In genomic region chr19:41934124-41934523, GRCm38 (mm10) we compare ENCODE assay signal across 8 mouse cellular contexts. TPM values are rescaled to one million over a fixed set of nuclear protein-coding genes. Genes with fewer than 3 reads are reported as not detected.
DNase-seq lines count a peak whose midpoint lies in the region; ATAC-seq and TF ChIP-seq lines count a peak whose summit lies in the region.

No protein-coding gene starts in this region.

- no peak for ATAC-seq in G1E (ENCODE audit: extremely low read depth, insufficient number of reproducible peaks, low FRiP score, poor library complexity, severe bottlenecking)
- ATAC-seq in forebrain, postnatal 0 days: no peak
- peak; percentile 46; the same call in 1 of the 2 replicates for ATAC-seq in megakaryocyte-erythroid progenitor cell, adult 5-6 weeks (replicated peaks; ENCODE audit: low FRiP score, low TSS enrichment, poor library complexity, severe bottlenecking)
- ATAC-seq in megakaryocyte progenitor cell, adult 5-6 weeks (replicated peaks; ENCODE audit: poor library complexity): no peak

- TF ChIP-seq POLR2A in heart, adult 2 months (IDR thresholded peaks at IDR 0.05; ENCODE audit: insufficient read depth, low read depth, low read length): no peak

- peak overlapping the region; percentile 60 for H3K4me2 ChIP-seq in forebrain, postnatal 0 days (ENCODE audit: low read depth)

- no peaks in the 10 kb centered on the region for H3K27me3 ChIP-seq in heart, adult 2 months (ENCODE audit: control insufficient read depth, insufficient read depth, low read length)
- no peaks in the 10 kb centered on the region for H3K27me3 ChIP-seq in G1E (ENCODE audit: insufficient read depth, low read length)
- H3K27me3 ChIP-seq in forebrain, postnatal 0 days (ENCODE audit: insufficient read depth, low read length): no peaks in the 10 kb centered on the region

- 30% methylated on average over 6 of the region's 6 CpGs for WGBS in heart, adult 2 months
- whole genome bisulfite sequencing in forebrain, postnatal 0 days: 30% methylated on average over 6 of the region's 6 CpGs

- no peak for TF ChIP-seq CTCF in heart, adult 2 months (IDR thresholded peaks at IDR 0.05)
- no peak for TF ChIP-seq CTCF in G1E (IDR thresholded peaks at IDR 0.05; ENCODE audit: low read depth, low read length)
- TF ChIP-seq CTCF in forebrain, postnatal 0 days (IDR thresholded peaks at IDR 0.05; ENCODE audit: low read depth): no peak

- intact Hi-C loops in heart, adult 2 months (cut with DNase I): loop anchor here (5.0 to 10.0 kb wide), 3 partner anchors 37 to 211 kb away; partner anchors contain the start of genes Marveld1, Morn4 and Rrp12
- intact Hi-C loops in heart, postnatal 14 days (cut with DNase I): loop anchor here (5.0 kb wide), 1 partner anchor 37 kb away; the partner anchor contains the start of gene Rrp12

- no peak for DNase-seq in heart, adult 2 months
- DNase-seq in heart, postnatal 14 days: no peak
- DNase-seq in G1E (ENCODE audit: low spot score): peak; percentile 18
- DNase-seq in forebrain, postnatal 0 days: no peak
- no peak for DNase-seq in B cell, adult 2 months
- DNase-seq in adrenal gland, adult 2 months: no peak

- H3K79me2 ChIP-seq in heart, adult 2 months (replicated peaks; ENCODE audit: control insufficient read depth, insufficient read depth, low read length): peaks cover 2% of the 10 kb centered on the region; the same call in 1 of the 2 replicates

- H3K4me1 ChIP-seq in heart, adult 2 months (ENCODE audit: control insufficient read depth, insufficient read depth, low read length): peaks cover 3% of the 10 kb centered on the region
- peaks cover 36% of the 10 kb centered on the region for H3K4me1 ChIP-seq in G1E (ENCODE audit: insufficient read depth, low read depth, low read length)
- H3K4me1 ChIP-seq in forebrain, postnatal 0 days (ENCODE audit: insufficient read depth): peaks cover 10% of the 10 kb centered on the region; the same call in 1 of the 2 replicates

- no peaks in the 10 kb centered on the region for H3K36me3 ChIP-seq in heart, adult 2 months (ENCODE audit: control insufficient read depth, insufficient read depth, low read length)
- peaks cover 59% of the 10 kb centered on the region for H3K36me3 ChIP-seq in G1E (replicated peaks)
- peaks cover 20% of the 10 kb centered on the region for H3K36me3 ChIP-seq in forebrain, postnatal 0 days (ENCODE audit: insufficient read depth)

- no peaks in the 10 kb centered on the region for H3K9me3 ChIP-seq in G1E (replicated peaks)
- no peaks in the 10 kb centered on the region for H3K9me3 ChIP-seq in forebrain, postnatal 0 days (ENCODE audit: low read length)

- TF ChIP-seq EP300 in heart, adult 2 months (IDR thresholded peaks at IDR 0.05; ENCODE audit: insufficient read depth, low read depth, low read length): no peak

- no peak overlapping the region for H3K27ac ChIP-seq in heart, adult 2 months
- no peak overlapping the region for H3K27ac ChIP-seq in forebrain, postnatal 0 days (ENCODE audit: low read depth, low read length)

- peak overlapping the region; percentile 57; the same call in 1 of the 2 replicates for H3K9ac ChIP-seq in heart, adult 2 months (ENCODE audit: low read depth, low read length)
- H3K9ac ChIP-seq in forebrain, postnatal 0 days: peak overlapping the region; percentile 71

- peak overlapping the region; percentile 73 for H3K4me3 ChIP-seq in heart, adult 2 months
- peak overlapping the region; percentile 96 for H3K4me3 ChIP-seq in G1E (ENCODE audit: low read depth, low read length)
- H3K4me3 ChIP-seq in forebrain, postnatal 0 days (ENCODE audit: low read depth, low read length): peak overlapping the region; percentile 77

RNA-seq across cellular contexts. Expression of gene Zdhhc16, which starts 0.8 kb away (rescaled TPM):
- 10 to 100 TPM; 12.3 to 14.6 TPM for total RNA-seq in heart, adult 2 months (2021)
- 40.3 and 53.3 TPM in 2 replicates for polyA plus RNA-seq in heart, adult 2 months (2012; rRNA removed)
- total RNA-seq in heart, postnatal 14 days (2021): 10 to 100 TPM; 19.9 to 20.9 TPM
- total RNA-seq in G1E (2014; fragmentation: Nextera tagmentation) (36.7 and 45.4 TPM in 2 replicates), G1E (2017) (27.8 and 29.7 TPM in 2 replicates)
- 25.6 and 34.0 TPM in 2 replicates for polyA plus RNA-seq in G1E (2012)
- total RNA-seq in forebrain, postnatal 0 days (2014; rRNA removed): 53.3 and 58.6 TPM in 2 replicates
- polyA plus RNA-seq in forebrain, postnatal 0 days (2015; fragmentation: Nextera tagmentation; extraction: Ambion mirVana): 96.8 and 97.4 TPM in 2 replicates
- 36.8 and 46.8 TPM in 2 replicates for total RNA-seq in megakaryocyte-erythroid progenitor cell, adult 5-6 weeks (2014; fragmentation: Nextera tagmentation)
- 22.1 and 26.2 TPM in 2 replicates for total RNA-seq in megakaryocyte-erythroid progenitor cell, adult 5-6 weeks (2017)
- total RNA-seq in megakaryocyte progenitor cell, adult 5-6 weeks (2015): 52.7 and 54.9 TPM in 2 replicates
- 33.5 and 39.1 TPM in 2 replicates for total RNA-seq in megakaryocyte progenitor cell, adult 5-6 weeks (2017)
- 10 to 100 TPM; 26.0 to 26.2 TPM for total RNA-seq in adrenal gland, adult 2 months (2021)
- 56.9 and 73.6 TPM in 2 replicates for polyA plus RNA-seq in adrenal gland, adult 2 months (2012; rRNA removed)

RNA-seq across cellular contexts. Expression of gene Exosc1, which starts 0.9 kb away (rescaled TPM):
- 10 to 100 TPM; 13.2 to 13.9 TPM for total RNA-seq in heart, adult 2 months (2021)
- 9.8 and 9.9 TPM in 2 replicates for polyA plus RNA-seq in heart, adult 2 months (2012; rRNA removed)
- 10 to 100 TPM; 11.3 to 13.4 TPM for total RNA-seq in heart, postnatal 14 days (2021)
- 81.0 and 95.9 TPM in 2 replicates for total RNA-seq in G1E (2014; fragmentation: Nextera tagmentation)
- total RNA-seq in G1E (2017): 50.2 and 52.2 TPM in 2 replicates
- polyA plus RNA-seq in G1E (2012): 20.3 and 29.3 TPM in 2 replicates
- 29.6 and 33.3 TPM in 2 replicates for total RNA-seq in forebrain, postnatal 0 days (2014; rRNA removed)
- polyA plus RNA-seq in forebrain, postnatal 0 days (2015; fragmentation: Nextera tagmentation; extraction: Ambion mirVana): 69.4 and 71.0 TPM in 2 replicates
- total RNA-seq in megakaryocyte-erythroid progenitor cell, adult 5-6 weeks (2014; fragmentation: Nextera tagmentation): 66.2 and 86.7 TPM in 2 replicates
- 72.9 and 81.2 TPM in 2 replicates for total RNA-seq in megakaryocyte-erythroid progenitor cell, adult 5-6 weeks (2017)
- 90.1 and 96.9 TPM in 2 replicates for total RNA-seq in megakaryocyte progenitor cell, adult 5-6 weeks (2015)
- total RNA-seq in megakaryocyte progenitor cell, adult 5-6 weeks (2017): 73.3 and 75.7 TPM in 2 replicates
- 10 to 100 TPM; 28.2 to 31.9 TPM for total RNA-seq in adrenal gland, adult 2 months (2021)
- 6.9 and 9.4 TPM in 2 replicates for polyA plus RNA-seq in adrenal gland, adult 2 months (2012; rRNA removed)

RNA-seq across cellular contexts. Expression of gene Pgam1, which starts 22.4 kb away (rescaled TPM):
- 100 to 1,000 TPM; 122 to 135 TPM for total RNA-seq in heart, adult 2 months (2021)
- polyA plus RNA-seq in heart, adult 2 months (2012; rRNA removed): 111 and 162 TPM in 2 replicates
- total RNA-seq in heart, postnatal 14 days (2021): 100 to 1,000 TPM; 115 to 131 TPM
- total RNA-seq in G1E (2014; fragmentation: Nextera tagmentation) (910 and 922 TPM in 2 replicates), G1E (2017) (501 and 541 TPM in 2 replicates)
- 573 and 600 TPM in 2 replicates for polyA plus RNA-seq in G1E (2012)
- total RNA-seq in forebrain, postnatal 0 days (2014; rRNA removed): 400 and 416 TPM in 2 replicates
- 501 and 537 TPM in 2 replicates for polyA plus RNA-seq in forebrain, postnatal 0 days (2015; fragmentation: Nextera tagmentation; extraction: Ambion mirVana)
- 27.0 and 67.3 TPM in 2 replicates for total RNA-seq in megakaryocyte-erythroid progenitor cell, adult 5-6 weeks (2014; fragmentation: Nextera tagmentation)
- 30.1 and 34.7 TPM in 2 replicates for total RNA-seq in megakaryocyte-erythroid progenitor cell, adult 5-6 weeks (2017)
- total RNA-seq in megakaryocyte progenitor cell, adult 5-6 weeks (2015): 1,044 and 1,130 TPM in 2 replicates
- 398 and 472 TPM in 2 replicates for total RNA-seq in megakaryocyte progenitor cell, adult 5-6 weeks (2017)
- total RNA-seq in adrenal gland, adult 2 months (2021): 100 to 1,000 TPM; 804 to 889 TPM
- polyA plus RNA-seq in adrenal gland, adult 2 months (2012; rRNA removed): 521 and 639 TPM in 2 replicates

RNA-seq across cellular contexts. Expression of gene Rrp12, which starts 38.2 kb away (rescaled TPM):
- 10 to 100 TPM; 13.7 to 17.4 TPM for total RNA-seq in heart, adult 2 months (2021)
- polyA plus RNA-seq in heart, adult 2 months (2012; rRNA removed): 6.6 and 6.9 TPM in 2 replicates
- 10 to 100 TPM; 10.7 to 12.9 TPM for total RNA-seq in heart, postnatal 14 days (2021)
- 14.9 and 16.9 TPM in 2 replicates for total RNA-seq in G1E (2014; fragmentation: Nextera tagmentation)
- 13.5 and 16.5 TPM in 2 replicates for total RNA-seq in G1E (2017)
- 31.0 and 33.8 TPM in 2 replicates for polyA plus RNA-seq in G1E (2012)
- 17.0 and 19.5 TPM in 2 replicates for total RNA-seq in forebrain, postnatal 0 days (2014; rRNA removed)
- 12.3 and 14.4 TPM in 2 replicates for polyA plus RNA-seq in forebrain, postnatal 0 days (2015; fragmentation: Nextera tagmentation; extraction: Ambion mirVana)
- total RNA-seq in megakaryocyte-erythroid progenitor cell, adult 5-6 weeks (2014; fragmentation: Nextera tagmentation): 21.0 and 31.4 TPM in 2 replicates
- total RNA-seq in megakaryocyte-erythroid progenitor cell, adult 5-6 weeks (2017): 26.5 and 36.0 TPM in 2 replicates
- 10.4 and 10.5 TPM in 2 replicates for total RNA-seq in megakaryocyte progenitor cell, adult 5-6 weeks (2015)
- 18.9 and 20.5 TPM in 2 replicates for total RNA-seq in megakaryocyte progenitor cell, adult 5-6 weeks (2017)
- total RNA-seq in adrenal gland, adult 2 months (2021): 10 to 100 TPM; 13.9 to 15.2 TPM
- 4.3 and 6.6 TPM in 2 replicates for polyA plus RNA-seq in adrenal gland, adult 2 months (2012; rRNA removed)

RNA-seq across cellular contexts. Expression of gene Mms19, which starts 46.8 kb away (rescaled TPM):
- total RNA-seq in heart, adult 2 months (2021): 10 to 100 TPM; 14.2 to 17.9 TPM
- polyA plus RNA-seq in heart, adult 2 months (2012; rRNA removed): 35.4 and 48.4 TPM in 2 replicates
- total RNA-seq in heart, postnatal 14 days (2021): 10 to 100 TPM; 16.7 to 21.2 TPM
- total RNA-seq in G1E (2014; fragmentation: Nextera tagmentation): 27.5 and 39.4 TPM in 2 replicates
- total RNA-seq in G1E (2017): 26.2 and 31.7 TPM in 2 replicates
- 16.1 and 17.4 TPM in 2 replicates for polyA plus RNA-seq in G1E (2012)
- 42.2 and 66.5 TPM in 2 replicates for total RNA-seq in forebrain, postnatal 0 days (2014; rRNA removed)
- 17.4 and 25.8 TPM in 2 replicates for polyA plus RNA-seq in forebrain, postnatal 0 days (2015; fragmentation: Nextera tagmentation; extraction: Ambion mirVana)
- 25.6 and 39.6 TPM in 2 replicates for total RNA-seq in megakaryocyte-erythroid progenitor cell, adult 5-6 weeks (2014; fragmentation: Nextera tagmentation)
- total RNA-seq in megakaryocyte-erythroid progenitor cell, adult 5-6 weeks (2017): 15.5 and 17.7 TPM in 2 replicates
- total RNA-seq in megakaryocyte progenitor cell, adult 5-6 weeks (2015): 15.8 and 16.2 TPM in 2 replicates
- total RNA-seq in megakaryocyte progenitor cell, adult 5-6 weeks (2017): 25.2 and 43.2 TPM in 2 replicates
- total RNA-seq in adrenal gland, adult 2 months (2021): 10 to 100 TPM; 15.9 to 22.0 TPM
- polyA plus RNA-seq in adrenal gland, adult 2 months (2012; rRNA removed): 48.3 and 49.2 TPM in 2 replicates
